Mouse (Mus musculus) CD8-positive naive resting alpha-beta T cell, adult 2 months (primary cell): Measurements from ENCODE around the gene Oasl1.

ENCODE experiments used
- DNase-seq, 2 experiments: peaks; one replicate each; pipeline ENCODE4 v3.0.0; 2022; ENCODE audit warnings: low read depth in 2 of 2, low spot score in 2 of 2

The Oasl1 gene

GRCm38 (mm10) chr5:114968651-114969050 is 45.6 kb downstream of the Oasl1 start:
- DNase-seq = no peak

GRCm38 (mm10) chr5:114969064-114969463 is 46.0 kb downstream of the Oasl1 start:
- DNase-seq = no peak

GRCm38 (mm10) chr5:114969609-114970215 is 46.7 kb downstream of the Oasl1 start:
- DNase-seq = no peak

GRCm38 (mm10) chr5:114970824-114971227 is 47.8 kb downstream of the Oasl1 start, which contains the start of gene Hnf1a:
TSS of gene Hnf1a (minus strand) at chr5:114971094.
- no peak for DNase-seq

GRCm38 (mm10) chr5:114972201-114972600 is 49.2 kb downstream of the Oasl1 start:
- no peak for DNase-seq

- DNase-seq = no peak
These were observed 50.1 kb downstream of the Oasl1 start for GRCm38 (mm10) chr5:114973131-114973530.

- DNase-seq = no peak
These were observed 53.9 kb downstream of the Oasl1 start for GRCm38 (mm10) chr5:114976935-114977334.

GRCm38 (mm10) chr5:114978473-114978872 is 55.4 kb downstream of the Oasl1 start:
- DNase-seq = no peak

- no peak for DNase-seq
These were observed 55.8 kb downstream of the Oasl1 start for GRCm38 (mm10) chr5:114978888-114979249.

- DNase-seq = peak; percentile 56 to 63
These were observed 56.4 kb downstream of the Oasl1 start for GRCm38 (mm10) chr5:114979250-114980121.

GRCm38 (mm10) chr5:114980122-114980748 is 57.2 kb downstream of the Oasl1 start:
- no peak for DNase-seq

GRCm38 (mm10) chr5:114982001-114982400 is 59.0 kb downstream of the Oasl1 start:
- DNase-seq = no peak

- no peak for DNase-seq
These were observed 62.0 kb downstream of the Oasl1 start for GRCm38 (mm10) chr5:114985074-114985473.
